Mouse (Mus musculus): ENCODE results near the gene Hikeshi. TPM values are rescaled to one million over a fixed set of nuclear protein-coding genes. Genes with fewer than 3 reads are reported as not detected.
A peak's percentile ranks its signal among the peaks of the same experiment; 100 is the strongest.

Gene Hikeshi
- 143 and 171 TPM in 2 replicates for polyA plus RNA-seq (2016; fragmentation: Nextera tagmentation; extraction: Ambion mirVana)

DNA sequence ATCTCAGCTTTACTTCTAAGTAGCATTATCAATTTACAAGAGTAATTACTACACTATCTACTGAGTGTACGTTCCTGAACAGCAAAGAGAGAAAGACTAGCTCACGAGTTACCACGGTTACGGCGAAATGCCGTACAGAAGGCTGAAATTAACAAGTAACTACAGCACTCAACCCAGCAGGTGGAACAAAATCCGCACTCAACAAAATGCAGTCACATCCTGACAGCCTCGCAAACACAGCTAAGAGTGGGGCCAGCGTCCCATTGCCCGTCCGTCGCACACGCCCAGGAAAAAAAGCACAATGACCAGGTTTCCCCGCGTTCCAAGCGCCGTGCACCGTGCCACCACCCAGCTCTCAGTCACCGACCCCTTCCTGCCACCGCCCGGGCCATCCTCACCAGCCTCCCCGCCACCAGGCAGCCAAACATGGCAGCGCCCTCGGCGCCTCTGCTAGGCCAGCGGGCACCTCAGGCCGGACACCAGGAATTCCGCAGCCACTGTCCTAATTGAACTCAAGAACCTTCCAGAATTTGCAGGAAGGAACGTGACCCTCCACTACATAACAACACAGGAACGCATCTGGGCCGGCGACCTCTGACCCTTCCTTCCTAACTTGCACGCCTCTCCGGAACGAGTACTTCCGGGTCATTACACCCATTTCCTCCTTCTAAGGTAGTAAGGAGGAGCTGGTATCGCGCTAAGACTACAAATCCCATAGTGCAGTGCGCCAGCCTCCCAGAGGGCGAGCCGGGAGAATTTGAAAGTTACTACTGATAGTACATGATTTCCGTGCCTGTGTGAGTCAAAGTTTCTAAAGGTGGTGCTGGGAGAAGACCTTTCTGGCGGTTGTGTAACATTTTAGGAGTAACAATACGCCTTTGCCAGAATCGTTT is at the start of gene Hikeshi:
Gene Hikeshi (minus strand): TSS at position 634 of the 893 bp plus-strand sequence.
- H3K27ac ChIP-seq (replicated peaks): peak within 1 kb of the TSS; percentile 89
- no peaks in the 10 kb centered on the region for H3K36me3 ChIP-seq
- H3K4me3 ChIP-seq: peak within 1 kb of the TSS; percentile 84
- WGBS: under 1% methylated on average over 45 of the region's 45 CpGs
- no peaks in the 10 kb centered on the region for H3K27me3 ChIP-seq (ENCODE audit: low read depth, poor library complexity, severe bottlenecking)
- H3K9me3 ChIP-seq (replicated peaks): no peaks in the 10 kb centered on the region
- DNase-seq (ENCODE audit: low spot score): peak; percentile 91
- H3K4me1 ChIP-seq: peaks cover 11% of the 10 kb centered on the region

DNA sequence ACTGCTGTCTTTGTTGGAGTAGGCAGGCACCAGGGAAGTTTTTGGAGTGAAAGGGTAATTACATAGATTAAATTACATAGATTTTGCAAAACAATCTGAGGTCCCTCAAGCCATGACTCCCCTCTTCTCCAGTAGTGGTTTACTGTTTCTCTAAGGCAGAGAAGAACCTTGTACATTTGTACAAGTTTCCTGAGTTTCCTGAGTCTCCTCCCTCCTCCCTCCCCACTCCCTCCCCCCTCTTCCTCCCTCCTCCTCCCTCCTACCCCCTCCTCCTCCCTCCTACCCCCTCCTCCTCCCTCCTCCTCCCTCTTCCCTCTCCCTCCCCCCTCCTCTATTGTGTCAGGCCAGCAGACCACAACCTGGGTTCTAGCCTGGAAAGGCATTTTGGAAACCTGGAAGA is 43.4 kb upstream of the Hikeshi start:
- H3K27ac ChIP-seq (replicated peaks): no peak overlapping the region
- H3K4me3 ChIP-seq: no peak overlapping the region
- H3K36me3 ChIP-seq: no peaks in the 10 kb centered on the region
- H3K4me1 ChIP-seq: peaks cover 12% of the 10 kb centered on the region
- H3K27me3 ChIP-seq (ENCODE audit: low read depth, poor library complexity, severe bottlenecking): no peaks in the 10 kb centered on the region
- no peak for DNase-seq (ENCODE audit: low spot score)
- no peaks in the 10 kb centered on the region for H3K9me3 ChIP-seq (replicated peaks)

DNA sequence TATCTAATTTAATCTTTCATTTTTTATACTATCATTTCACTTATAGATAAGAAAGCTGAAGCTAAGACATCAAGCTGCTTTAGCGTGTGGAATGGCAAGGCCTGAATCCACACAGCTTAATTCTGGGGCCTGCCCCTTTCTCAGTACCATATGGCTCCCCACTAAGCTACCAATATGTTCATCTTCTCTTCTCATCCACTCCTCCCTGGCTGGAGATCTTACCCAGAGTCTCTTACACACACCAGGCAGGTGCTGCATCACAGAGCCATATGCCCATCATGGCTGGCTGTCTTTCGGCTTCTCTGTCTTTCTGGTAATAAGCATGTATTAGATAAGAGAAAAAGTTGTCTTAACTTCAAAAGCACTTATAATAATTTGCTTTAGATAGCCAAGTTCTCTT is 42.4 kb upstream of the Hikeshi start:
- Histone ChIP-seq H3K4me3 (no peak overlapping the region), H3K4me1 (peaks cover 20% of the 10 kb centered on the region), H3K36me3 (no peaks in the 10 kb centered on the region), H3K27me3 (ENCODE audit: low read depth, poor library complexity, severe bottlenecking) (no peaks in the 10 kb centered on the region), H3K27ac (replicated peaks) (no peak overlapping the region), H3K9me3 (replicated peaks) (no peaks in the 10 kb centered on the region)
- WGBS: 91% methylated on average over 2 of the region's 2 CpGs
- no peak for DNase-seq (ENCODE audit: low spot score)

DNA sequence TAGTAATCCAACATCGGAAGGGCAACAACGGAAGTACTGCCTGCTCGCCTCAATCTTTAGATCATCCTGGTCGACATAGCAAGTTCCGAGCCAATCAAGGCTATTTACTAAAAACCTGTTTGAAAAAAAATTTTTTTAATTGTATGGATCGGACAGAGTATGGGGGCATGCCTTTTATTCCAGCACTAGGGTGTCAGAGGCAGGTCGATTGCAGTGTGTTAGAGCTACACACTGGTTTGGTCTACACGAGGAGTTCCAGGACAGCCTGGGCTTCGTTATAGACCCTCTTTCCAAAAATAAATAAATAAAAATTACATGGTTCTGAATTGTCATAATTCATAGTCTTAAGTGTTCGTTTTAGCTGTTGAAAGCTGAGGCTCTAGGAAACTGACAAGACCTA is 40.6 kb upstream of the Hikeshi start:
- Histone ChIP-seq H3K9me3 (replicated peaks) (no peaks in the 10 kb centered on the region), H3K4me1 (peaks cover 22% of the 10 kb centered on the region), H3K36me3 (peaks cover 10% of the 10 kb centered on the region), H3K27me3 (ENCODE audit: low read depth, poor library complexity, severe bottlenecking) (no peaks in the 10 kb centered on the region), H3K4me3 (peak overlapping the region; percentile 92), H3K27ac (replicated peaks) (peak overlapping the region; percentile 98)
- 18% methylated on average over 10 of the region's 10 CpGs for WGBS
- no peak for DNase-seq (ENCODE audit: low spot score)

DNA sequence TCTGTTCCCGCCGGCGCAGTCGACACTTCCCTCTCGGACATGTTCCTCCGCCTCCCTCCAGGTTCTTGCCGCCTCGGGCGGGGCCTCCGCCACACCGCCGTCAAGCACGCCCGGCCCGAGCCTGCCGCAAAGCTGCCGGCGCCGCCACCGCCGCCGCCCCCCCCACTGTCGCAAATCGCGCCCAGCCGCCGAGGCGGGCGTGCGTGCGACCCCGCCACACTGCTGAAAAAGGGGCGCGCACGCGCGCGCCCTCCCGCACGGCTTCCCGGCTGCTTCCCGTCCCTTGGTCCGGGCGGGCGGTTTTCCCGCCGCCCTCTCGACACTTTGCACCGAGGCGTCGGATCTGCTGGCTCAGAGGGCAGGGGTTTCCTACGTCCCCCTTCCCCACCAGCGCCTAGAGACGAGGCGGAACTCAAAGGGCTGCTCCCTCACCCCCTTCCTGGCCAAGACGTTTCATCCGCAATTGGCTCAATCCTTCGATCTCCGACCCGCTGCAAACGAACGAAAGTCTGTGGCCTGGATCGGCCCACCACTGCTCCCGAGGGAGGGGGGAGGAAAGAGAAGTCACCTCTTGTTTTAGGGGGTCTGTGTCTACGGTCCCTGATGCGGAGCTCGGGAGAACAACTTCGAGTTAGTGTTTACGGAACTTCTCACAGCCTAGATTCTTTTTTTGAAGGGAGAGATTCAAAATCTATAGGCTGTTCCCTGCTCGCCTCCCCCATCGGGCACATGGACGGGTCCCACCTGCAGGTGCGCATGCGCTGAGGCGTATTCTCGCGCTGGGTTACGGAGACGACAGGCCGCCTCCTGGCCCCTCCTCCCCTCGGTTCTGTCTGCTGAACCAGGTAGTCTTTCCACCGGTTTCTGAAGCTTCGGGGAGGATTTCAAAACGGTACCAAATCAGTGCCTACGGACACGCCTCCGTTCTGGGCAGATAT is 39.8 kb upstream of the Hikeshi start, which contains the start of gene Eed:
Gene Eed (minus strand): TSS at position 499 of the 938 bp plus-strand sequence.
- Histone ChIP-seq H3K4me1 (peaks cover 22% of the 10 kb centered on the region), H3K27ac (replicated peaks) (peak within 1 kb of the TSS; percentile 98), H3K36me3 (peaks cover 18% of the 10 kb centered on the region), H3K9me3 (replicated peaks) (no peaks in the 10 kb centered on the region), H3K27me3 (ENCODE audit: low read depth, poor library complexity, severe bottlenecking) (no peaks in the 10 kb centered on the region), H3K4me3 (peak within 1 kb of the TSS; percentile 92)
- under 1% methylated on average over 87 of the region's 87 CpGs for WGBS
- DNase-seq (ENCODE audit: low spot score): peak; percentile 93

DNA sequence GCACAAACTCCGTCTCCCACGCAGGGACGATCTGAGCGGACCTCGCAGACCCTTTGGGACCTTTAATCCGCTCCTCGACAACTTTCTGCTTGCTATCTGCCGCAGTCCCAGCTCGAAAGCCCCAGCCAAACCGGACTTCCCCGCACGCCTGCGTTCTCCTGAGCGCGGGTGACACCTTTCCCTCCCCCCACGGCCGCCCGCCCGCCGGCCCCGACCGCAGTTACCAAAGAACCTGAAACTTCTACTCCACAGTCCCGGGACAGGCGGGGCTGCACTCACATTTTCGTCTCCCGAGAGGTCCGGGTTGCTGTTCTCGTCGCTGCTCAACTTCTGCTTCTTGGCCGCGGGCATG is 39.1 kb upstream of the Hikeshi start:
- peaks cover 22% of the 10 kb centered on the region for H3K4me1 ChIP-seq
- peak overlapping the region; percentile 92 for H3K4me3 ChIP-seq
- no peaks in the 10 kb centered on the region for H3K27me3 ChIP-seq (ENCODE audit: low read depth, poor library complexity, severe bottlenecking)
- H3K9me3 ChIP-seq (replicated peaks): no peaks in the 10 kb centered on the region
- DNase-seq (ENCODE audit: low spot score): no peak
- H3K27ac ChIP-seq (replicated peaks): peak overlapping the region; percentile 98
- WGBS: under 1% methylated on average over 31 of the region's 31 CpGs
- peaks cover 25% of the 10 kb centered on the region for H3K36me3 ChIP-seq

DNA sequence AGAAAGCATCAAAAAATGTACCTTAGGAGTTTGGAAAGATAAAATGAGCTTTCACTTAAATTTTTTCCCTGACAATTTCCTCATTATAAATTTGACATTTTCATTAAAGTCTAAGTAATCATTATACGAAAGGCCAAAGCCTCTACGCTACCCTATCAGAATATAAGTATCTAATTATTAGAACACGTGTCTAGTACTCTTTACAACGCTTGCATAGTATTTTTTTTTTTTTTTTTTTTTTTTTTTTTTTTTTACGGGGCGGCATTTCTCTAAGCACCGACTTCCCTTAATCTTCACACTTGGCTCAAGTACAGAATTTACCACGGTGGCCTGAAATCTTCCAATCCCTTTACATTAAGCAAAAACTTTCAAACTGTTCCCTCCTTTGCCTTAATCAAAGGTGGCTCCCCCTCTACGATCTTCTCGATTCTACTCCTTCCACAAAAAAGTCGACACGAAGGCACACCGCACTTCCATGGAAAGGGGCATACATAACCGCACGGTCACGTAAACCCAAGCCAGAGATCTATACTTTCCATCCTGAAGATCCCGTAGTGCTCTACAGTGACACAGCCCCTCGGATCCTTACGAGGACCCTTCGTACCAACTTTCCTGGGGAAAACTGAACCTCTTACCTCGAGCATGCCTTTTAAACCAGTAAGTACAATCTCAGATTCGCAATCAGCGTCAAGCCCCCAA is 38.6 kb upstream of the Hikeshi start:
- Histone ChIP-seq H3K36me3 (peaks cover 29% of the 10 kb centered on the region), H3K4me3 (peak overlapping the region; percentile 92), H3K27me3 (ENCODE audit: low read depth, poor library complexity, severe bottlenecking) (no peaks in the 10 kb centered on the region), H3K27ac (replicated peaks) (peak overlapping the region; percentile 98), H3K4me1 (peaks cover 21% of the 10 kb centered on the region), H3K9me3 (replicated peaks) (no peaks in the 10 kb centered on the region)
- 5% methylated on average over 23 of the region's 23 CpGs for WGBS
- no peak for DNase-seq (ENCODE audit: low spot score)

DNA sequence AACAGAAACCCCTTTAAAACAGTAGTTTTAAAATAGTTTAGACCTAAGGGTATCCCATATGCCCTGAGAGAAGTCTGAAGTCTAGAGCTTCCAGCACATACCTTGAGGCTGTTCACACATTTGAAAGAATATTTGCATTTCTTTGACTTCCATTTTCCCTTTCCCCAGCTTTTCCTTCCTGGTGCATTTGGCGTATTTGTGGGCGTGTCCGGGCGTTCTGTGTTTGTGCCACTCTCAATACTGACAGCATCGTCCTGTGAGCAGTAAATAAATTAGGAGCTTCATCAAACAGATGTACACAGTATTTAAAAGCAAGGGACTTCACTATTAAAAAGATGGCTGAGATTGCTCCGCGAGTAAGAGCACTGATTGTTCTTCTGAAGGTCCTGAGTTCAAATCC is 35.8 kb upstream of the Hikeshi start:
- Histone ChIP-seq H3K9me3 (replicated peaks) (no peaks in the 10 kb centered on the region), H3K36me3 (peaks cover 56% of the 10 kb centered on the region), H3K27me3 (ENCODE audit: low read depth, poor library complexity, severe bottlenecking) (no peaks in the 10 kb centered on the region), H3K4me3 (no peak overlapping the region), H3K4me1 (peaks cover 15% of the 10 kb centered on the region), H3K27ac (replicated peaks) (no peak overlapping the region)
- 89% methylated on average over 7 of the region's 7 CpGs for WGBS
- DNase-seq (ENCODE audit: low spot score): no peak

DNA sequence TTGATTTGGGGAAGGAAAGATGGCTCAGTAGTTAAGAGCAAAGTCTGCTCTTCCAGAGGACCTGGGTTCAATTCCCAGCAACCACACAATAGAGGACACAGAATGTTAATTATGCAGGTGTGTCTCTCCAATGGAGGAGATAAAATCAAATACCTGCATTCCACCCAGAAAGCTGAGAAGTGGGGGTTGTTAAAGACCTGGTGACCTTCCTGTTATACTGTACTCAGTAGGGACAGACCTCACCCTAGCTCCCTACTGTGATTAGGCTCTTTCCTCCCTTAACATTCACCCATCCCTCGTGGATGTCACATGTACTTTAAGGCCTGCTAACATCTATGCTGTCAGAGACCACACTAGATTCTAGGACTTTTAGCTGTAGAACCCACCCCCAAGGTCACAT is 34.6 kb upstream of the Hikeshi start:
- H3K4me1 ChIP-seq: peaks cover 10% of the 10 kb centered on the region
- H3K36me3 ChIP-seq: peaks cover 69% of the 10 kb centered on the region
- H3K27me3 ChIP-seq (ENCODE audit: low read depth, poor library complexity, severe bottlenecking): no peaks in the 10 kb centered on the region
- no peak for DNase-seq (ENCODE audit: low spot score)
- H3K27ac ChIP-seq (replicated peaks): no peak overlapping the region
- 85% methylated on average over 1 of the region's 1 CpGs for WGBS
- H3K9me3 ChIP-seq (replicated peaks): no peaks in the 10 kb centered on the region
- H3K4me3 ChIP-seq: no peak overlapping the region

DNA sequence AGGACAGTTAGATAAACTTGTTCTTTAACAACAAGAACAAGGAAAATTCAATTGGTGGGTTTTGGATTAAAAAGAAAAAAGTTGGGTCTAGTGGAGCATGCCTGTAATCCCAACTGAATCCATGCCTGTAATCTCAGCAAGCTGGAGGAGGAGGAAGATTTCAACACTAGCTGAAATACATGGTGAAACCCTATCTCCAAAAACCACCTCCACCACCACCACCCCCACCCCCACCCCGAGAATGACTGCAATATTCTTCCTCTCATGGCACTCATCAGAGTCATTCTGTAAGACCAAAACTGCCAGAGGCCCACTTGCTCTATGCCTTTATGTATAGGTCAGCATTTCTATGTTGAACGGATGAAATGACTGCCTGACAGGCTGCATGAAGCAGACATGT is 26.2 kb upstream of the Hikeshi start:
- Histone ChIP-seq H3K4me3 (no peak overlapping the region), H3K9me3 (replicated peaks) (no peaks in the 10 kb centered on the region), H3K27me3 (ENCODE audit: low read depth, poor library complexity, severe bottlenecking) (no peaks in the 10 kb centered on the region), H3K4me1 (no peaks in the 10 kb centered on the region), H3K27ac (replicated peaks) (no peak overlapping the region), H3K36me3 (peaks cover 98% of the 10 kb centered on the region)
- WGBS: 97% methylated on average over 2 of the region's 2 CpGs
- no peak for DNase-seq (ENCODE audit: low spot score)

DNA sequence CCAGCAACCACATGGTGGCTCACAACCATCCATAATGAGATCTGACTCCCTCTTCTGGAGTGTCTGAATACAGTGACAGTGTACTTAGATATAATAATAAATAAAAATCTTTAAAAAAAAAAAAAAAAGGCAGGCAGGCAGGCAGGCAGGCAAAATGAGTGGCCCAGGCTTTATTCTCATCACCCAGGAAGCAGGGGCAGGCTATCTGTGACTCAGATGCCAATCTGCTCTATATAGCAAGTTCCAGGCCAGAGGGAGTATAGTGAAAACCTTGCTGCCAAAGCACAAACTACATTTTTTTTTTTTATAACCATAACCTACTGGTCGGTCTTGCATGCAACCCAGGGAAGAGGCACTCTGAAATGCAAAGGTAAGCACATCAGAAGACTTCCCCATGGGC is 25.8 kb upstream of the Hikeshi start:
- no peak overlapping the region for H3K4me3 ChIP-seq
- DNase-seq (ENCODE audit: low spot score): no peak
- H3K4me1 ChIP-seq: no peaks in the 10 kb centered on the region
- WGBS: 92% methylated on average over 1 of the region's 1 CpGs
- H3K9me3 ChIP-seq (replicated peaks): no peaks in the 10 kb centered on the region
- H3K27me3 ChIP-seq (ENCODE audit: low read depth, poor library complexity, severe bottlenecking): no peaks in the 10 kb centered on the region
- H3K27ac ChIP-seq (replicated peaks): no peak overlapping the region
- H3K36me3 ChIP-seq: peaks cover 98% of the 10 kb centered on the region

DNA sequence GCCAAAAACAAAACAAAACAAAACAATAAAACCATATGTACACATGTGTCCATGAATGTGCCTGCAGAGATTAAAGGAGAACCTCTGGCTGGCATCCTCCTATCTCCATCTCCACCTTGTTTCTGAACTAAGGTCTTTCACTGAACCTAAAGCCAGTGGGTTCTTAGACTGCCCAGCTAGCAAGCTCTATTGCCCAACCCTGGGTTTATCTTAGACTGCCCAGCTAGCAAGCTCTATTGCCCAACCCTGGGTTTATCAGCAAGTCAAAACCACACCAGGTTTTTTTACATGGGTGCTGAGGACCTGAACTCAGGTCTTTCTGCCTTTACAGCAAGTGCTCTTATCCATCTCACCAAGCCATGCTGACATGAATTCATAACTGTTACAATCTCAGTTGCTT is 22.1 kb upstream of the Hikeshi start:
- H3K36me3 ChIP-seq: peaks cover 93% of the 10 kb centered on the region
- DNase-seq (ENCODE audit: low spot score): no peak

More for the DNA sequence above, 22.1 kb upstream of the Hikeshi start:
- no peaks in the 10 kb centered on the region for H3K9me3 ChIP-seq (replicated peaks)
- H3K27ac ChIP-seq (replicated peaks): no peak overlapping the region
- H3K4me3 ChIP-seq: no peak overlapping the region
- no peaks in the 10 kb centered on the region for H3K27me3 ChIP-seq (ENCODE audit: low read depth, poor library complexity, severe bottlenecking)
- H3K4me1 ChIP-seq: no peaks in the 10 kb centered on the region

Data from midbrain, embryonic 10.5 days (tissue).